Mouse (Mus musculus) kidney, adult 9 months (tissue): ENCODE measurements around the gene Tmtc2.

Experiments used
- DNase-seq: peaks from one replicate; pipeline ENCODE4 v3.0.0; 2022

The Tmtc2 gene

DNA sequence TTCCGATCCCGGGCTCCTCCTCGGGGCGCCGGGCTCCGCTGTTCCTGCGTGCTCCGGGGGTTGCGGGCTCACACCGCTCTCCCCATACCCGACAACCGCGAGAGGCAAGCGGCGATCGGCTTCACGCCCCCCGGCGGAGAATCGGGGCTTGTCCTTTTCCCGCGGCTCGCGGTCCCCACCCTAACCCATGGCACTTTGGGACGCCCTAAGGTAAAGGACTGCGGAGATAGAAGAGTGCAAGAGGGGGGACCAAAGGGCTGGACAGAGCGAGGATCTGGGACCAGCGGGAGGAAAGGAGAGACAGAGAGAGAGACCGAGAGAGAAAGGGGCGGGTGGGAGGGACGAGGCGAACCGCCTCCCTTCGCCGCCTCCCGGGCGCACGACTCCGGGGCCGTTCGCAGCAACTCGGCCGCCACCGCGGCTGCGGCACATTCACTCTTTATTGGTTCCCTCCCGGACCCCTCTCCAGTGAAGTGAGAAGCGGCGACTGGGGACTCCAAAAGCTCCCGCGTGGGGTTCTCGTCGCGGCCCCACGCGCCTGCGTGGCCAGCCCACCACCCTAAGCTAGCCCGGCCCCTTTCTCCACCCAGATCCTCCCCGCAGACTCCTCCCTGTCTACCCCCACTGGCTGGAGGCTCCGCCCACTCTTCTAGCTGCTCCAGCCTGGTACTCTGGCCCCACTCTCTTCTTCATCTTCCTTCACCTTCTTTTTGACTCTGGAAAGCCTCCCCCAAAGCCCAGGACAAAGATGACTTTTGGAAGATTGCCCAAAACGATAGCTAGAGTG, at the start of gene Tmtc2:
TSS of gene Tmtc2 (minus strand) at position 544 of the 787 bp plus-strand sequence.
- peak; percentile 82 for DNase-seq

DNA sequence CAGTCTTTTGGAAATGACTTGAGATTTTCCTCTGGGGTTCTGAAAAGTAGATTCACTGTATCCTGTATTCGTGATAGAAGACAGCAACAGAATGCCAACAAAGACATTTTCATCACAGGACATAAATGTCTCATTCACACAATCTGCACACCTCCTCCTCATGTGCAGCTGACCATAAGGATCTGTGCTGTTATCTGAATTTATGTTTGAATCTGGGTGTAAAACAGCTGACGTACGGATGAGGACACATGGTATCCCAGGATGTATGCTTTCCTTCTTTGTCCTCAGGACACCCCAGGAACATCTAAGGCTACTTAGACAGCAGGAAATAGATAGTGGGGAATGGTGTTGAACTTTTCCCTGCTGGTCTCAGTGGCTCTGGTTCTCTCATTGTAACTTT, 37.9 kb upstream of the Tmtc2 start:
- no peak for DNase-seq

DNA sequence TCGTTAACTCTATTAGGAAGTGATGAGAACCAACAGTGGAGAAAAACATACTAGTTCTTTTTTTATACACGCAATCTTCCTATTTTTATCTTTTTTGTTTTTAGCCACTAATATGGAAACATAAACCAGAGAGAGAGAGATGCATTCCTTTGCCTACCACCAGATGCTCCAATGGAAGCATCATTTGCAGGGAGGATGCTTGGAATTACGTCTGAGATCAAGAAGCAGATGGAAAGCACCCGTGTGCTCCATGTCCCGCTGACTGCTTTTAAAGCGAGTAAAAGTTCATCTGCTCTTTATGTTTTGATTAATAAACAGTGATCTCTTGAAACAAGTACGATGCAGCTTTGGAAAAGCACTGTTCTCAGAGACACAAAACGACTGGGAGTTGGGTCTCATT, 24.6 kb upstream of the Tmtc2 start:
- no peak for DNase-seq

DNA sequence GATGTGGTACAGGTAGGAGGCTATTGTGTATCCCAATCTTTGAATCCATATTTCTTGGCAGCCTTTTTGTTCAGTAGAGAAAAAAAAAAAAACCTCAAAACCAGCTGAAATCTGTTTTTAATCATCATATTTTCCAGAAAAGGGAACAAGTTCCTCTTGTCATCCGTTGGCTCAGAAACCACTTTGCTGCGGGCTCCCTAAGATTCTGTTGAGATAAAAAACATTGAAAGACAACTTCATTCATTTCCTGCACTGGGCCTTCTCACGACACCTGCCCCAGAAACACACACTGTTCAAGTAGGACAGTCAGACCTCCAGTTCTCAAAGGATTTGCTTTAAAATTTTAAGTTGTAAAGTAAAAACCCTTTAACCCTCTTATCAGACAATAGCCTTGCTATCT, 23.0 kb upstream of the Tmtc2 start:
- DNase-seq = no peak

DNA sequence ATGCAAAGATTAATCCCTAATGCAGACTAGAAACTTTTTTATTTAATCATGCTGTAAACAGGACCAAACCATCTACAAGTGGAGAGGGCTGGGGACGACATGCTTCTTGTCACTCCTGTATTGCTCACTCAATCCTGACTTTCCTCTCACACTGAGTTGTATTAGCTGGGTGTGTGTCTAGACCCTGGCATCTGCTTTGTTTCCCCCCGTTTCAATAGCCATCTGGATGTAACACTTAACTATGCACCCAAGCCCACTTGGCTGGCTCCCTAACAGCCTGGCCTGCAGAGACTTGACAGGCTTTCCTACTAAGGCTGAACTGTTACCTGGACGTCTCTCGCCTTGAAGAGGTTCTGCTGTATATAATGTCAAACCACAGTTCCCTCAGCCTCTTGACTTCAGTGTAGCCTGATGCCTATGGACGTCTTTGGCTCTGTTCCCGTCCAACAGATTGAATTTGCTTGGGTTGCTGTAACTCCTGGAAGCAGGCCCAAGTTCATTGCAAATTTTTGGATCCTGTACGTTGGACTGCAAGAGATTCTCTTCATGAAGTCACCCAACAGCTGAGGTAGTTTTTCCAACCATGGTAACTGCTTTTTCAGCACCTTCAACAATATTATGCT, 21.3 kb upstream of the Tmtc2 start:
- no peak for DNase-seq

DNA sequence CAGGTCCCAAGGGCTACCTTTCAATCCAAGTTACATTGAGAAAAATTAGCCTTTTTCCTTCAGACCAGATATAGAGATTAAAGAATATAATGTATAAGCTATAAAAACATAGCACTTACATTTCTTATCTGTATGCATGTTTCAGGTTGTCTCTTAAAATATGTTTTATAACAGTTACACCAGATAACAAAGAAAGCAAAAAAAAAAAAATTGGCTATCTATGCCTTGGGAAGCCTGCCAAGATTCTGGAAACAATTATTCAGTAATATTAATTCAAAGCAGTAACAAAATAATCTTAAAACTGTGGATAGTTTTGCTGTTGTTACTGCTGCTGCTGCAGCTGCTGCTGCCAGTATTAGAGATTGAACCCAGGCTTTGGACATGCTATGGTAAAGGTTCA, 13.9 kb upstream of the Tmtc2 start:
- DNase-seq = no peak

DNA sequence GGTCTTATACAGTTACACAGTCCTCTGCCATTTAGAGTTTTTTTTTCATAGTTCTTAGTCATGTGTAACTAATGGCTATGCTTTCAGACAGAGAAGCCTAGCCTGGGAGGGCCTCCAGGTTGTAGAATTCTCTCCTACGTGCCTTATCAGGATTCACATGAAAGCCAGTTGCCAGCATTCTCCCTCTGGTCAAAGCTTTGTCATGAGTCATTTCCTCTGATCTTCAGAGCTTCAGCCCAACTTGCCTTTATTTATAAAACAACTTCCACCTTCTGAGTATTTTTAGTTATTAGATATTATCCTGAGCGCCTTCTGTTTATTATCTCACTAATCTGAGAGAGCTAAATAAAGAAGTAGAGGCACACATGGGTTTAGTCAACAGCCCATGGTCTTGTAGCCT, 5.1 kb upstream of the Tmtc2 start:
- peak; percentile 13 for DNase-seq

DNA sequence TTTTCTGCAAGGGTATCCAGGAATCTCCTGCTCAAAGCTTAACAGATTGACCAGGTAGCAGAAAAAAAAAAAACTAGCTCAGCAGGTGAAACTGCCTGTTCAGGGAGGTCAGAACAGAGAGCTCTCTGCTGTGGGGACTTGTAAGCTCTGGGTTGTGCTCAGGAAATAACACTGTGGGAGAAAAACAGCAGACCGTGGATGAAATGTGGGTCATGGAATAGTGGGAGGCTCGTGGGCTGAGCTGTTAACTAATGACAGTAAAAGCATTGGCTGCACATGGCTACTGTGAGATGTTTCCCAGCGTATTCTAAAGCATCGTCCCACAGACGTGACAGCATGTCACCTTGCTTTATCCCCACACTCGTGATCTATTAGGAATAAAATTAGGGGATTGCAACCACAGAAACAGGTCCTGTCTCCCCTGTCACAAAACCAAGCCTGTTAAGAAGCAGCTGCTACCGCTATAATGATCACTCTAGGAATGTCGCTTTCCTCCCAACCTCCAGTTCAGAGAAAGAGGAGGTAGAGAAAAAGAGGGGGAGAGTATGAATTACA, 4.1 kb upstream of the Tmtc2 start:
- no peak for DNase-seq

DNA sequence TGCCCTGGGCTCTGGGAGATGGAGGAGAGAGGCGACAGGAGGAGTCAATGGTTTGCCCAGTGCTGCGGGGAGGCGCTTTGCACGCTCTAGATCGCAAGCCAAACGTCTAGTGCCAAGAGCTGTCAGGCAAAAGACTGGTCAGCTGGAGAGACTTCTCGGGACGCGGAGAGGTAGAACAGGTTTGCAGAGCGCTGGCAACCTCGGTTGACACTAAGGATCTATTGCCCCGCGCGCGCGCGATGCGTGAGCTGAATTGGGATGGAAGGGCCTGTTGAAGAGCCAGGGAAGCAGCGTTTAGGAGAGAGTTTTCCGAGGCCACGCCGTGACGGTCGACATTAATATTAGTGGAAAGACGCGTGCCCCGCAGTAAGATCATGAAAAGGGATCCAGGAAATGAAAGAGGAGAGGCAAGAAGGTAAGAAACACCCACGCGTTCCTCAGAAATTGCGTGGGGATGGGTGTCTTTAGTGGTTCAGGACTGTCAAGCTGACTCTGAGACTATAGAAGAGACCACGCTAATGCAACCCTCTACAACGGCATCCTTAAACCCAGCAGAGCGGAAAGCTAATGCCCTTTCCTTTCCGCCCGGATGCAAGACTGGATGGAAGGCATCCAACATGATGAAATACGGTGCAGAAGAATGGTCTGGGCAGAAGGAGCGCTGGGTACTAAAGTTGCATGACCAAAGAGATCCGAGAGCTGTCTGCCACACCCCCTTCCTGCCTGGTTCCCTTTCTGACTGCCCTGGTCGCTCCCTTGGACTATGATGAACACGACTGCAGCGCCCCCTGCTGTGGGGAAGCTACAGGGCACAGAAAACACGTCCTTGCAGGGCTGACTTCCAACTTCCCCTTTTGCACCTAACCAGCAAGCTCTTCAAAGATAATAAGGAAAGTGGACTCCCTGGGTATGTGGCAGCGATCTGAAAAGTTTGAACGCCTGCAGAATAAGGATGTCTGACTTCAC, 727 bp upstream of the Tmtc2 start:
- DNase-seq = peak; percentile 93

DNA sequence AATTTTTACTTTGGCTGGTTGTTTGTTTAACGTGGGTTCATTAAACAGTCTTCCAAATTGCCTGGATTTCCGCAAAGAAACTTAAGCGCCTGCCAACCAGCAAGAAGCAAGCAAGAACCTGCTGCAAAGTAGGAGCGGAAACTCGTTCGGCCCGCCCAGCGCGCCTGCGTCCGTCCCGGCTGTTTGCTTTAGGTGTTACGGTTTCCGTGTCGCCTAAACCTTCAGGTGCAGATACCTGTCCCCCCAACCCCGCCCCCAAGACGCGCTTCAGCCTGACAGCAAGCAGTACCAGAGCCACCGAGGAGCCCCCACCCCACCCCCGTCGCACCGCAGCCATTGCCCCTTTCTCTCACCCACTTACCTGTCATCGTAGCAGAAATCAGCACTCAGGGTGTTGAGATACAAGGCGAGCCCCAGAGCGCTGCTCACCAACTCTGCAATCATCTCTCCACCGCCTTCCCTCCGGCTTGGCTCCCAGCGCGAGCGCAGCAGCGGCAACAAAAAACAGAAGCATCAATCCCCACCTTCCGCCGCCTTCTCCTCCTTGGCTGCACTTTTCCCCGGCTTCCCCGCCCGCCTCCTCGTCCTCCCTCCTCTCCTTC, 844 bp downstream of the Tmtc2 start:
- DNase-seq = peak; percentile 19

DNA sequence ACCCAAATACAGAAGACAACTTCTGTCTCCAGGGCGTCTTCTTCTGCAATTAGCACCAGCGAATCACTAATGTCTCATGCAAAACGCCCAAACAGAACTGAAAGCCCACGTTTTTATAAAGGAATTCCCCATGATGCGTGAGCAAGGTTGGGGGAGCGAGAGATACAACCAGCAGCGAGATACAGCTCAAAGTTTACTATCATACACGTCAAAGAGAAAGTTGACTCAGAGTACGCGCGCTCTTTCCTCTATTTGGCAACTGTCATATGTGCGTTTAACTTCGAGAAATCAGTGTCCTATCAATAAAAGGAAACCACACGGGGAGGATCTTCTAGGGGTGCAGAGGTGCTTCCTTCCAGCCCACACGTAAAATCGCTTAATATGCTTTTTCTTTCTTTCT, 1.4 kb downstream of the Tmtc2 start:
- no peak for DNase-seq

DNA sequence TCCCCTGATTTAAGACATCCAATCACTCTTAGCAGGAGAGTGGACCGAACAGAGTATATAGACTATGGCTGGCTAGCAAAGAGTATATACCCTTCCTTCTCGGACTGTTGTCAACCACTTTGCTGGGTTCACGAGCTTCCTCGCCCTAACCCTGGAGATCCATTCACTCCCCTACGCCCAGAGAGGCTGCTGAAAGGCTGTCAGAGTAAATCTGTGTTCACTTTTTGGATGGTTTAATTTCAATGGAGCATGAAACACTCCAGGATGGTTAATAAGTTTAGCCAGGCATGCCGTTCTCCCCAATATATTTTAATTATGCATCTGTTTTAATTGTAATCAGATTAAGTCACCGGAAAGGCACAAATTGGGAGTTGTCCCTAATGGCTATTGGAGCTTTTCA, 1.9 kb downstream of the Tmtc2 start:
- DNase-seq = no peak

DNA sequence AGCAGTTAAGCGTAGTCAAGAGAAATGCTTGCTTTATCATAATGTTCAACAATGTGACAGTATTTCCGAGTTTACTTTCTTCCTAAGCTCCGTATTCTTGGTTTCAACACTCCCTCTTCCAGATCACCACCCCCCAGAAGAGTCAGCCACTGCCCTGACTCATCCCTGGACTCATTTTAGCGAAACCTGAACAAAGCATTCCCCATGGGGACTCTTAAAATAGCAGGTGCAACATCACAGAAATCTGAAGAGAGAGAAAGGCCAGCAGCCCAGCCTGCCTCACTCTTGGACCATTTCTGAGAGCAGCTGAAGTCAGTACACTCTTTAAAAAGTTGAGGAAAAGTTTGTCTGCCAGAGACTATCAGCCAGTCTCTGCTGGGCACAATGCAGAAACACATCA, 2.4 kb downstream of the Tmtc2 start:
- DNase-seq = no peak

DNA sequence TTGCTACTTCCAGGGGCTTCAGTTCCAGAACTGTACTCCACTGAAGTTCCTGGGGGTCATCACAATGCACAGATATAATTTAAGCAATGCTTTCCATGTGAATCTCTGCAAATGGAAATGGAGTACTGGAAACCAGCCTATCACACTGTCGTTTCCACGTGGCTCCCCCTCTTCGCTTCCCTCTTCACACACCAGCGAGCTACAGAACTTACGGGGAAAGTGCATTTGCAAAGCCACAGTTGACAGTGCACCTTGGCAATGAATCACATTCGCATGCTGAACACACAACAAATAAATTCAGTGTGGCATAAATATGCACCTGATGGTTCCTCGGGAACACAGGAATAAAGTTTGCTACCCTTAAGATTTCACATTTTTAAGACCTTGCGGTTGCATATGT, 3.2 kb downstream of the Tmtc2 start:
- DNase-seq = no peak

DNA sequence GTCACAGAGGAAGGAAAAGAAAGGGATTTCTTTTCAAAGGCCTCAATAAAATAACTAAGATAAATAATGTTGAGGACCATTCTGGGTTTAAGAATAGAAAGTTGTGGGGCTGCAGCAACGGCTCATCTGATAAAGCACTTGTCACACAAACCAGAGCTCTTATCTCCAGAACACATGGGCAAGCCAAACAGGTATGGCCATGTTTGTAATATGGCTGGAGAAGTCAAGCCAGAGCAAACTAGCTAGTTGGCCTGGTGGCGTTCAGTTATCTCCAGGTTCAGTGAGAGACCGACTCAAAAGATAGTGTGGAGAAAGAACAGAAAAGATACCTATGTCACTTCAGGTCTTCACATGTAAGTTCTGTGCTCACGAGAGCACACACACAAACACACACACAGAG, 4.7 kb downstream of the Tmtc2 start:
- DNase-seq = no peak

DNA sequence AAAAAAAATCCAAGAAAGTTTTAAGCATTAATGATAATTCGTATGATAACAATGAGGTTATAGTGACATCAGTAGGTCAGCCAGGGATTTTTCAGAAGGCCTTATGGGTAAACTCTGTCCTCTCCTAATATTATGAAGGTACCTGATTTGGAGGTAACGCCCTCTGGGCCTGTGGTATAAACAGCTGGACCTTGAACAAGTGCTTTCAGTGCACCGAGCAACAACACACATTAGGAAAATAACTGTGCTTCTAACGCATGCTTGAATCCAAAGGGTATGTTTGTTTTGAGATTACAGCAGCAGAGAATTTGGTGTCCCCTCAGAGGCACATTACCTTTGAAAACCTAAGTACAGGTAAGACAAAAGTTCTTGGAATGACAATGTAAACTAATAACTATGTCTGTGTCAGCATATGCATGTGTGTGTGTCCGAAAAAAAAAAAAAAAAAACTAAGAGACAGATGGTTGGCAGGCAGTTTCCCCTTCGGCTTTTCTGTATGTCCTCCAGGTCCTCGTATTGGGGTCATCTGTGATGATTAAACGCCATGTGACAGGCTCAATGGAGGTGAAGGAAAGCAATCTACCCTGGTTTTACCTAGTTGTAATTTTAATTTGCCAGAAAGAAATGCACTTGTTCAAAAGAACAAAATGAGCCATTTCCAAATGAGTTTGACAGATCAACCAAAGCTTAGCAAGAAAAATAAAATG, 6.3 kb downstream of the Tmtc2 start:
- DNase-seq = no peak

DNA sequence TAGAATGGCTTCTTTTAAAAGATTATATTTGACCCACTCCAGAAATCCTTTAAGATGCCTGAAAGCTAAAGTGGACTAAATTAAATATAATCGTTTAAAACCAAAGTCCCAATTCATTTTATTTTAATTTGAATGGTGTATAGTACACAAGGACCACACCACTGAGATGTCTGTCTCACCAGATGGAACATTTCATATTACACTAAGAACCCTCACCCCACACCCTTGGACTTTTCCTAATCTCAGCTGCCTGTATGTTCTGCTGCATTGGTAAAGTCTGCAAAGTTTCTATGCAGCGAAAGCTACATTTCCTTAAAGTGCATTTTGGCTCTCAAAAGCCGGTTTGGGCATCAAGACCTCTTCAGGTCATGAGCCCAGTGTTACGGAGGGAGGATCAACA, 12.7 kb downstream of the Tmtc2 start:
- DNase-seq = no peak

DNA sequence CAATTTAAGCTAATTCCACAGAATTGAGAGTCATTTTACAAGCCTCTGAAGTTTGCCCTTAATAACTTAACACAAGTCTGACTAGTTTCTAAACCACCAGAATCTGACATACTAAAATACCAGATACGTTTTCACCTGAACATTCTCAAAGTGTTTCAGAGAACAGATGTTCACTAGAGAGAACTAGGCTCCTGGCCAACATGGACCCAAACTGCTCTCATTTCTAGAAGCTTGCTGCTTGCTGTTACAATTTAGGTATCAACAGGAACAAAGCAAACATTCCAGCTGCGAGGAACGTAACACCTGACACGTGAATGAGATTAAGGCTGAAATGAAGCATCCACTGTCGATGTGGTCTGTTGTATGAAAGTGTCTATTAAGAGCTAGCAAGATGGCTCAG, 16.7 kb downstream of the Tmtc2 start:
- no peak for DNase-seq

DNA sequence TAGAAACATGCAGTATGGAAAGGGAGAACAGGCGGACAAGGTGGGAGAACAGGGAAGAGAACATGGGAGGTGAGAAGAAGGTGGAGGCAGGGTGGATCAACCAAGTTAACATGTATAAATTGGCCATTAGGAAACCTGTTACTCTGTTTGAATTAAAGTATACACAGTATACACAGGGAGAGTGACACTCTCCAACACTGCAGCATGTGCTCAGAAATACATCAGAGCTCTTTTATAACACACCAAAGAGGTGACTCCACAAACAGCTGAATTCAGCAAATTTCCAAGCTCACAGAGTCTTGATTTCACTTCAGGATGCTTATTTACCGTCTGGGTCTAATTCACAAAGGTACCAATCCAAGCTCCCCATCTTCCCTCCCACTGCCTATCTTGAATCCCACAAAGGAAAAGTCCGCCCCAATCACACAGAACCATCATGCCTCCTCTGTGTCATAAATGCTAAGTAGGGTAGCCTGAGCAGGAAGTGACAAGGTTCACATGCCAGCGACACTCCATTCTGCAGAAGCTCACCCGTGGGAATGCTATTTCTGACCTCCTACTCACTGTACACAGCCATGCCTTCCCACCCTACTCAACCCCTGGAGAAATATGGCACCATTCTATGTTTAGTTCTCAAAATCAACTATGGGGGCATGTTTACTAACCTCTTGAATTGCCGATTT, 17.2 kb downstream of the Tmtc2 start:
- no peak for DNase-seq

DNA sequence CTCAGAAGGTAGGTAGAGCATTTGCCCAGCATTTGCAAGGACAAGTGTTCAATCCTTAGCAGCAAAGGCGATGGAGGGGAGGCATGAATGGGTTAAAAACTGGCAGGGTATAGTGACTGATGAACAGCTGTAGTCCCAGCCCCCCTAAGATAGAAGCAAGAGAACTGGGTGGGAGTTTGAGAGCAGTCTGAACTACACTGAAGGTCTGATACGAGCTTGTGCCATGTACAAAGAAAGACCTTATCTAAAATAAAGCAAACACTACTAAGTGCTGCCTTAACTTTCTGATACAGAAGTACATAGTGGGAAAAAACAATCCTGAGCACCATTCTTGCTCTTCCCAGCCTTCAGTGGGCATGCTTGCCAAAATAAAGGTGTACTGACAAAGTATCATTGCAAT, 20.1 kb downstream of the Tmtc2 start:
- no peak for DNase-seq

DNA sequence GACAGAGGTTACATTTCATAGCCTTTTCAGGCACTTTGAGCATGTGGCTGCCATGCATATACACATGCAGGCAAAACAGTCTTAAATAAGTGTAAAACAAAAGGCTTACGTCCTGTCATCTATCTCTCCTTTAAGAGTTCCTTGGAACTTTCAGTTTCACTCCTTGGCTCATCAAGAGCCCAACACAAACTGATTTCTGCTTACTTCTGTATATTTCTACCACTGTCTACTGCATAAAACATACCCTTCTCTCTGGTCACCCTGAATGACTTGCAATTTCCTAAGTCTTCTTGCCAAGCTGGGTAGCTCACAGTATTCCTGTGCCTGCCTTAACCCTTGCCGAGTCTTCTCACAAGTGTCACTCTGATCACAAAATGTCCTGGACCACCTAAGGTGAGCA, 26.2 kb downstream of the Tmtc2 start:
- DNase-seq = no peak
